Comparison of ENCODE assay signal across 21 mouse cellular contexts in the genomic region with DNA sequence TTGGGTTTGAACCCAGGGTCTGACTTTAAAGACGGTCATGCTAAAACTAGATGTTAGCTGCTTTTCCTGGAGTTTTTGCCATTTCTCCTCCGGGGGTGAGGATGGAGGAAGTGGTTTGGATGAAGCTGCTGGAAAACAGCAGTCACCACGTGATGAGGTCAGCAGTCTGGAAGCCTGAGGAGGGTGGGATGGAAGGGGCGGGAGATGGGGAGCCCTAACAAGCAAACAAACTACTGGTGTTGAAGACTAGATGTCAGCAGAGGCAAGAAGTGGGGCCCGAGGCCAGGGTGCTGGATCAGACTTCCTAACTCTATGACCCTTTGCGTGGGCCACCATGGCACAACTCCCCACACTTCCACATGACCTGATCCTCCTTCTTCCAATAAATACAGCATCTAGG.
A peak's percentile ranks its signal among the peaks of the same experiment; 100 is the strongest.
DNase-seq lines count a peak whose midpoint lies in the region; ATAC-seq and TF ChIP-seq lines count a peak whose summit lies in the region.
"Had no signal": no experiment of that assay in that cellular context is flagged by ENCODE, and none has a peak within 500 bp of the region (broad histone marks: within the 10 kb centered on the region; RNA-seq: fewer than 3 reads in every experiment).

No protein-coding gene starts in this region.

- no peak overlapping the region for H3K4me3 ChIP-seq in lung, embryonic 14.5 days (ENCODE audit: low read depth, low read length)
- no peak overlapping the region for H3K4me3 ChIP-seq in stomach, postnatal 0 days (ENCODE audit: low read depth, low read length)
- H3K4me3 ChIP-seq: embryonic facial prominence, embryonic 15.5 days; heart, embryonic 13.5 days; hindbrain, embryonic 13.5 days; limb, embryonic 13.5 days; liver, embryonic 13.5 days; midbrain, embryonic 10.5 days; neural tube, embryonic 15.5 days had no signal

- no peak for ATAC-seq in lung, embryonic 14.5 days (ENCODE audit: insufficient read depth)
- 0 out of 2 replicates have a peak, but pooled peaks have one; percentile 15 for ATAC-seq in stomach, postnatal 0 days (ENCODE audit: low FRiP score, low TSS enrichment)

- H3K4me2 ChIP-seq in lung, embryonic 14.5 days, result no peak overlapping the region
- no peak overlapping the region for H3K4me2 ChIP-seq in stomach, postnatal 0 days (replicated peaks; ENCODE audit: low read depth)
- H3K4me2 ChIP-seq: embryonic facial prominence, embryonic 15.5 days; heart, embryonic 13.5 days; hindbrain, embryonic 13.5 days; limb, embryonic 13.5 days; liver, embryonic 13.5 days; neural tube, embryonic 15.5 days had no signal

- H3K4me1 ChIP-seq in lung, embryonic 14.5 days (ENCODE audit: insufficient read depth), result no peaks in the 10 kb centered on the region
- H3K4me1 ChIP-seq in stomach, postnatal 0 days (replicated peaks; ENCODE audit: control insufficient read depth, insufficient read depth), result no peaks in the 10 kb centered on the region
- H3K4me1 ChIP-seq: heart, embryonic 13.5 days; hindbrain, embryonic 13.5 days; liver, embryonic 13.5 days; midbrain, embryonic 10.5 days; neural tube, embryonic 15.5 days had no signal

- H3K9me3 ChIP-seq in lung, embryonic 14.5 days (ENCODE audit: low read depth, low read length), result no peaks in the 10 kb centered on the region
- no peaks in the 10 kb centered on the region for H3K9me3 ChIP-seq in stomach, postnatal 0 days (ENCODE audit: control insufficient read depth, low read length)
- H3K9me3 ChIP-seq: embryonic facial prominence, embryonic 15.5 days; heart, embryonic 13.5 days; hindbrain, embryonic 13.5 days; limb, embryonic 13.5 days; liver, embryonic 13.5 days; midbrain, embryonic 10.5 days; neural tube, embryonic 15.5 days had no signal

- no peaks in the 10 kb centered on the region for H3K27me3 ChIP-seq in lung, embryonic 14.5 days (ENCODE audit: insufficient read depth, low read length)
- H3K27me3 ChIP-seq in stomach, postnatal 0 days (ENCODE audit: control insufficient read depth, insufficient read depth, low read length), result no peaks in the 10 kb centered on the region
- H3K27me3 ChIP-seq: embryonic facial prominence, embryonic 15.5 days; heart, embryonic 13.5 days; hindbrain, embryonic 13.5 days; limb, embryonic 13.5 days; liver, embryonic 13.5 days; neural tube, embryonic 15.5 days had no signal

- WGBS in lung, embryonic 14.5 days, result 57% methylated on average over 6 of the region's 6 CpGs
- WGBS in stomach, postnatal 0 days, result 74% methylated on average over 6 of the region's 6 CpGs

- no peak for TF ChIP-seq CTCF in lung, embryonic 14.5 days (IDR thresholded peaks at IDR 0.05; ENCODE audit: low read depth)
- TF ChIP-seq CTCF in stomach, postnatal 0 days (IDR thresholded peaks at IDR 0.05; ENCODE audit: low read depth), result no peak

- H3K27ac ChIP-seq in lung, embryonic 14.5 days (ENCODE audit: low read depth), result no peak overlapping the region
- H3K27ac ChIP-seq in stomach, postnatal 0 days (replicated peaks), result no peak overlapping the region
- H3K27ac ChIP-seq: embryonic facial prominence, embryonic 15.5 days; heart, embryonic 13.5 days; hindbrain, embryonic 13.5 days; limb, embryonic 13.5 days; liver, embryonic 13.5 days; midbrain, embryonic 10.5 days; neural tube, embryonic 15.5 days had no signal

- peak; percentile 7 to 45 for DNase-seq in kidney, postnatal 25 days
- no peak for DNase-seq in kidney, postnatal 14 days
- DNase-seq in lung, embryonic 14.5 days, result peak; percentile 17
- DNase-seq in lung, postnatal 10 days, result peak; percentile 74
- no peak for DNase-seq in stomach, postnatal 0 days (ENCODE audit: low spot score)
- no peak for DNase-seq in spleen, postnatal 10 days (ENCODE audit: low spot score in 2 of 2)
- DNase-seq in gastrocnemius, postnatal 36 days, result no peak
- DNase-seq: adrenal gland, postnatal 14 days; cerebellum, adult 9-10 months; kidney, adult 8-10 months; layer of hippocampus, adult 9-11 months; liver, embryonic 13.5 days; right cerebral cortex, adult 18-20 months; thymus, adult 2 months; thymus, postnatal 4 days had no signal

- no peaks in the 10 kb centered on the region for H3K36me3 ChIP-seq in lung, embryonic 14.5 days (ENCODE audit: insufficient read depth)
- no peaks in the 10 kb centered on the region for H3K36me3 ChIP-seq in stomach, postnatal 0 days (ENCODE audit: control insufficient read depth, insufficient read depth, low read length)
- H3K36me3 ChIP-seq: embryonic facial prominence, embryonic 15.5 days; heart, embryonic 13.5 days; hindbrain, embryonic 13.5 days; limb, embryonic 13.5 days; liver, embryonic 13.5 days; midbrain, embryonic 10.5 days; neural tube, embryonic 15.5 days had no signal

- intact Hi-C loops in gastrocnemius, postnatal 36 days (cut with DNase I), result loop anchor here (2.0 to 10.0 kb wide), 2 partner anchors 212 to 540 kb away; no protein-coding TSS in a partner anchor

- no peak for TF ChIP-seq EP300 in stomach, postnatal 0 days (optimal IDR thresholded peaks at IDR 0.05)

- H3K9ac ChIP-seq in lung, embryonic 14.5 days, result no peak overlapping the region
- no peak overlapping the region for H3K9ac ChIP-seq in stomach, postnatal 0 days (ENCODE audit: low read length)
- H3K9ac ChIP-seq: embryonic facial prominence, embryonic 15.5 days; heart, embryonic 13.5 days; hindbrain, embryonic 13.5 days; limb, embryonic 13.5 days; liver, embryonic 13.5 days; neural tube, embryonic 15.5 days had no signal

Comparison
In these comparisons a context has a peak if more than half of its experiments do, and no peak if none do; other contexts are left out.
1. DNase-seq: peak in kidney, postnatal 25 days (2 of 2), lung, embryonic 14.5 days (single experiment) and lung, postnatal 10 days (single experiment); none in kidney, postnatal 14 days (single experiment), stomach, postnatal 0 days (single experiment), spleen, postnatal 10 days (0 of 2) and gastrocnemius, postnatal 36 days (0 of 2).